In genomic region chr15:26895761-26896160, GRCm38 (mm10) we compare ENCODE assay signal across 8 mouse cellular contexts. TPM values are rescaled to one million over a fixed set of nuclear protein-coding genes. Genes with fewer than 3 reads are reported as not detected.
DNase-seq lines count a peak whose midpoint lies in the region; ATAC-seq lines count a peak whose summit lies in the region.

No protein-coding gene starts in this region.

- intact Hi-C loops in gastrocnemius, postnatal 36 days (cut with DNase I): loop anchor here (10.0 kb wide), 1 partner anchor 251 kb away; no protein-coding TSS in a partner anchor

- H3K9me3 ChIP-seq in hindbrain, embryonic 10.5 days: no peaks in the 10 kb centered on the region

- peak overlapping the region; percentile 97 for H3K27ac ChIP-seq in hindbrain, embryonic 10.5 days

- DNase-seq in gastrocnemius, postnatal 10 days: peak; percentile 8
- no peak for DNase-seq in gastrocnemius, postnatal 36 days
- DNase-seq in MN1 (ENCODE audit: low spot score): peak; percentile 18
- DNase-seq in hindbrain, embryonic 10.5 days (ENCODE audit: low spot score): no peak
- peak; percentile 14 for DNase-seq in lung, postnatal 36 days
- DNase-seq in frontal cortex, postnatal 14 days (ENCODE audit: low spot score in 2 of 2): no peak
- no peak for DNase-seq in retina, embryonic 14.5 days (ENCODE audit: low spot score)

- ATAC-seq in cerebellum, adult (ENCODE audit: insufficient number of reproducible peaks, low FRiP score, low TSS enrichment): no peak

- H3K27me3 ChIP-seq in hindbrain, embryonic 10.5 days (ENCODE audit: insufficient read depth, poor library complexity, severe bottlenecking): no peaks in the 10 kb centered on the region; the same call in 1 of the 2 replicates

- H3K4me3 ChIP-seq in hindbrain, embryonic 10.5 days: peak overlapping the region; percentile 90

- H3K4me1 ChIP-seq in hindbrain, embryonic 10.5 days (replicated peaks): peaks cover 21% of the 10 kb centered on the region

- under 1% methylated on average over 14 of the region's 14 CpGs for WGBS in hindbrain, embryonic 10.5 days

- no peaks in the 10 kb centered on the region for H3K36me3 ChIP-seq in hindbrain, embryonic 10.5 days

RNA-seq across cellular contexts. Expression of gene Fbxl7, which starts 0.4 kb away (rescaled TPM):
- total RNA-seq in gastrocnemius, postnatal 10 days (2021): 1 to 10 TPM; 5.4 to 8.1 TPM
- 1 to 10 TPM; 1.4 TPM for total RNA-seq in gastrocnemius, postnatal 36 days (2021)
- 13.8 and 14.7 TPM in 2 replicates for polyA plus RNA-seq in hindbrain, embryonic 10.5 days (2016; fragmentation: Nextera tagmentation; extraction: Ambion mirVana)

Comparison
In these comparisons a context has a peak if more than half of its experiments do, and no peak if none do; other contexts are left out.
1. DNase-seq: peak in gastrocnemius, postnatal 10 days (single experiment), MN1 (single experiment) and lung, postnatal 36 days (single experiment); none in gastrocnemius, postnatal 36 days (0 of 2), hindbrain, embryonic 10.5 days (single experiment), frontal cortex, postnatal 14 days (0 of 2) and retina, embryonic 14.5 days (single experiment).